ENCODE assay signal across 22 mouse cellular contexts in genomic region chr1:20486087-20486486, GRCm38 (mm10).
"Had no signal": no experiment of that assay in that cellular context is flagged by ENCODE, and none has a peak within 500 bp of the region (broad histone marks: within the 10 kb centered on the region; RNA-seq: fewer than 3 reads in every experiment).

No protein-coding gene starts in this region.

- DNase-seq: liver, postnatal 0 days; lung, adult 2 months; lung, postnatal 14 days; lung, postnatal 36 days; midbrain, embryonic 14.5 days; retina, postnatal 1 day; right cerebral cortex, adult 18-20 months; right cerebral cortex, postnatal 25 days; right cerebral cortex, postnatal 4 days; spleen, adult 18-20 months; thymus, adult 18-20 months; thymus, postnatal 14 days; thymus, postnatal 36 days had no signal

- ATAC-seq: liver, postnatal 0 days; lung, postnatal 0 days; midbrain, embryonic 16.5 days had no signal

- H3K27ac ChIP-seq: lung, embryonic 15.5 days; macrophage; midbrain, embryonic 10.5 days; midbrain, embryonic 12.5 days; neural tube, embryonic 13.5 days; neural tube, embryonic 15.5 days had no signal

- H3K36me3 ChIP-seq: lung, embryonic 15.5 days; midbrain, embryonic 10.5 days; midbrain, embryonic 12.5 days; neural tube, embryonic 13.5 days; neural tube, embryonic 15.5 days had no signal

- H3K4me1 ChIP-seq: lung, embryonic 15.5 days; midbrain, embryonic 10.5 days; midbrain, embryonic 12.5 days; neural tube, embryonic 13.5 days; neural tube, embryonic 15.5 days had no signal

- H3K4me3 ChIP-seq: lung, embryonic 15.5 days; midbrain, embryonic 10.5 days; midbrain, embryonic 12.5 days; myocyte; neural tube, embryonic 13.5 days; neural tube, embryonic 15.5 days had no signal

- H3K9me3 ChIP-seq: lung, embryonic 15.5 days; midbrain, embryonic 10.5 days; midbrain, embryonic 12.5 days; neural tube, embryonic 13.5 days; neural tube, embryonic 15.5 days had no signal

- H3K9ac ChIP-seq: liver, postnatal 0 days; lung, embryonic 15.5 days; midbrain, embryonic 12.5 days; neural tube, embryonic 13.5 days; neural tube, embryonic 15.5 days had no signal

- H3K27me3 ChIP-seq: lung, embryonic 15.5 days; midbrain, embryonic 12.5 days; neural tube, embryonic 13.5 days; neural tube, embryonic 15.5 days had no signal
